Mouse (Mus musculus) ES-E14 (cell line): ENCODE measurements at regions not wholly inside any gene's neighbourhood (a gene's known extent, or its start where the extent isn't known, plus 50 kb on each side); places are given as distances from the start of the nearest gene placed in this dataset.

Experiments used
- ZC3H11A ChIP-seq: IDR thresholded peaks from 2 replicates; pipeline ENCODE4 v1.6.1; 2012; ENCODE audit warnings: low read depth, mild to moderate bottlenecking, inconsistent platforms, low read length, borderline replicate concordance
- ZNF384 ChIP-seq: IDR thresholded peaks from 2 replicates; pipeline ENCODE4 v1.6.1; 2012; ENCODE audit warnings: low read depth, low read length, inconsistent platforms

GRCm38 (mm10) chr12:33652597-33652996, 223.2 kb downstream of the Twistnb start:
- TF ChIP-seq ZNF384 (no peak), ZC3H11A (no peak)
